Mouse (Mus musculus): Measurements from ENCODE around the gene Tnfrsf8. TPM values are rescaled to one million over a fixed set of nuclear protein-coding genes. Genes with fewer than 3 reads are reported as not detected.

Gene Tnfrsf8
- polyA plus RNA-seq, 1 experiment from 2014 or later, result not detected

- 69% methylated on average over 3 of the region's 3 CpGs for WGBS
These were observed 8.7 kb upstream of the Tnfrsf8 start for GRCm38 (mm10) chr4:145323631-145324030.

GRCm38 (mm10) chr4:145322995-145323627, 8.1 kb upstream of the Tnfrsf8 start:
- H3K4me1 ChIP-seq, result no peaks in the 10 kb centered on the region
- no peak for ATAC-seq (ENCODE audit: low FRiP score, low read depth)
- 0 out of 2 replicates have a peak, but pooled peaks cover 10% of the 10 kb centered on the region for H3K9me3 ChIP-seq
- no peak overlapping the region for H3K4me2 ChIP-seq (replicated peaks)
- H3K9ac ChIP-seq (replicated peaks), result no peak overlapping the region
- 88% methylated on average over 8 of the region's 8 CpGs for WGBS
- H3K27me3 ChIP-seq, result no peaks in the 10 kb centered on the region
- H3K27ac ChIP-seq (replicated peaks), result no peak overlapping the region
- H3K36me3 ChIP-seq, result no peaks in the 10 kb centered on the region
- H3K4me3 ChIP-seq, result no peak overlapping the region

More at GRCm38 (mm10) chr4:145323631-145324030, 8.7 kb upstream of the Tnfrsf8 start:
- Histone ChIP-seq H3K9ac (replicated peaks) (no peak overlapping the region), H3K9me3 (0 out of 2 replicates have a peak, but pooled peaks cover 10% of the 10 kb centered on the region), H3K27me3 (no peaks in the 10 kb centered on the region), H3K36me3 (no peaks in the 10 kb centered on the region), H3K27ac (replicated peaks) (no peak overlapping the region), H3K4me2 (replicated peaks) (no peak overlapping the region), H3K4me3 (no peak overlapping the region), H3K4me1 (no peaks in the 10 kb centered on the region)
- ATAC-seq (ENCODE audit: low FRiP score, low read depth), result no peak

GRCm38 (mm10) chr4:145322211-145322610, 7.2 kb upstream of the Tnfrsf8 start:
- WGBS, result 95% methylated on average over 5 of the region's 5 CpGs
- H3K27me3 ChIP-seq, result no peaks in the 10 kb centered on the region
- H3K9me3 ChIP-seq, result 0 out of 2 replicates have a peak, but pooled peaks cover 10% of the 10 kb centered on the region
- no peak for ATAC-seq (ENCODE audit: low FRiP score, low read depth)
- H3K9ac ChIP-seq (replicated peaks), result no peak overlapping the region
- no peaks in the 10 kb centered on the region for H3K4me1 ChIP-seq
- no peak overlapping the region for H3K4me3 ChIP-seq
- no peak overlapping the region for H3K4me2 ChIP-seq (replicated peaks)
- H3K27ac ChIP-seq (replicated peaks), result no peak overlapping the region
- H3K36me3 ChIP-seq, result no peaks in the 10 kb centered on the region

DNA sequence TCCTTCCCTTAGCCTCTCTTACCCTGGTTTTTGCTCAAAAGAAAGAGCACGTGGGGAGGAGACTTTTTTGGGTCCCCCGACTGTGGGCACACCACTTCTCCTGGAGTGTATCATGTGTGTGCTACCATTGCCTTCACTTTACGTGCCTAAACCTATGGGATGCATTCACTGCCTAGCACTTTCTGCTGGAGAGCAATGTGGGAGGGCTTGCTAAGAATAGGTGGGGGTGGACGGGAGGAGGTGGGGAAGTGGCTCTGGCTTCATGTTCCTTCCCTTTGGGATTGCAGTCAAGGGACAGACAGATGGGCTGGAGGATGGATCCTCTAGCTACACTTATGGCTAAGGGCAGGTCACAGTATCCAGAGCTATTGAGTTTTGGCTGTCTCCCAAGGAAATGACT, 5.7 kb upstream of the Tnfrsf8 start:
- no peak for ATAC-seq (ENCODE audit: low FRiP score, low read depth)
- Histone ChIP-seq H3K4me1 (no peaks in the 10 kb centered on the region), H3K27me3 (peaks cover 4% of the 10 kb centered on the region; the same call in 1 of the 2 replicates), H3K4me3 (no peak overlapping the region), H3K36me3 (no peaks in the 10 kb centered on the region), H3K9ac (replicated peaks) (no peak overlapping the region), H3K4me2 (replicated peaks) (no peak overlapping the region), H3K9me3 (0 out of 2 replicates have a peak, but pooled peaks cover 10% of the 10 kb centered on the region), H3K27ac (replicated peaks) (no peak overlapping the region)
- 79% methylated on average over 4 of the region's 4 CpGs for WGBS

GRCm38 (mm10) chr4:145319274-145320226, 4.6 kb upstream of the Tnfrsf8 start:
- Histone ChIP-seq H3K4me1 (no peaks in the 10 kb centered on the region), H3K36me3 (no peaks in the 10 kb centered on the region), H3K9me3 (0 out of 2 replicates have a peak, but pooled peaks cover 10% of the 10 kb centered on the region), H3K4me2 (replicated peaks) (no peak overlapping the region), H3K27ac (replicated peaks) (no peak overlapping the region), H3K4me3 (no peak overlapping the region), H3K9ac (replicated peaks) (no peak overlapping the region), H3K27me3 (peaks cover 14% of the 10 kb centered on the region)
- no peak for ATAC-seq (ENCODE audit: low FRiP score, low read depth)
- 76% methylated on average over 4 of the region's 4 CpGs for WGBS

DNA sequence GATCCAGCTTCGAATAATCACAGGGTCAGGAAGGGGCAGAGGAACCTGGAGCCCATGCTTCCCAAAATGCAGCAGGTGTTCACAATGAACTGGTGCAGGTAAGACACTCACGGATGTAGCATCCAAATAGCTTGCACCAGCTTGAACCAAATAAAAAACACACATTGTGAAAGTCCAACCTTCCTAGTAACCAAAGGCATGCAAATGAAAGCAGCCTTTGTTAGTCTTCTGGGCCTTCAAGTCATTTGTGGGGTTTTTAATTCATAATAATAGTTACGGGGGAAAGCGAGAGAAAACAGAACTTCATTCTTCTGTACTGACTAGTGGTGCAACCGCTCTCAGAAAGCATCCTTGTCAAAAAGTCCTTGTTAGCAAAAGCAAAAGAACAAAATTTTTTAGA, 1.7 kb upstream of the Tnfrsf8 start:
- no peak overlapping the region for H3K9ac ChIP-seq (replicated peaks)
- peaks cover 21% of the 10 kb centered on the region for H3K27me3 ChIP-seq
- no peak for ATAC-seq (ENCODE audit: low FRiP score, low read depth)
- 0 out of 2 replicates have a peak, but pooled peaks cover 10% of the 10 kb centered on the region for H3K9me3 ChIP-seq
- H3K27ac ChIP-seq (replicated peaks), result no peak overlapping the region
- H3K4me1 ChIP-seq, result no peaks in the 10 kb centered on the region
- no peak overlapping the region for H3K4me2 ChIP-seq (replicated peaks)
- 84% methylated on average over 5 of the region's 5 CpGs for WGBS
- H3K36me3 ChIP-seq, result no peaks in the 10 kb centered on the region
- H3K4me3 ChIP-seq, result no peak overlapping the region

GRCm38 (mm10) chr4:145313966-145314365, 998 bp downstream of the Tnfrsf8 start:
- WGBS, result 88% methylated on average over 4 of the region's 4 CpGs
- H3K9me3 ChIP-seq, result no peaks in the 10 kb centered on the region
- H3K27ac ChIP-seq (replicated peaks), result no peak overlapping the region
- H3K4me1 ChIP-seq, result no peaks in the 10 kb centered on the region
- no peak overlapping the region for H3K4me2 ChIP-seq (replicated peaks)
- ATAC-seq (ENCODE audit: low FRiP score, low read depth), result no peak
- H3K9ac ChIP-seq (replicated peaks), result no peak overlapping the region
- H3K4me3 ChIP-seq, result no peak overlapping the region
- H3K27me3 ChIP-seq, result peaks cover 21% of the 10 kb centered on the region
- no peaks in the 10 kb centered on the region for H3K36me3 ChIP-seq

- H3K4me2 ChIP-seq (replicated peaks), result no peak overlapping the region
- H3K27ac ChIP-seq (replicated peaks), result no peak overlapping the region
- H3K9ac ChIP-seq (replicated peaks), result no peak overlapping the region
- H3K27me3 ChIP-seq, result peaks cover 21% of the 10 kb centered on the region
- H3K9me3 ChIP-seq, result no peaks in the 10 kb centered on the region
- 88% methylated on average over 3 of the region's 3 CpGs for WGBS
- no peak for ATAC-seq (ENCODE audit: low FRiP score, low read depth)
- no peak overlapping the region for H3K4me3 ChIP-seq
- no peaks in the 10 kb centered on the region for H3K36me3 ChIP-seq
- H3K4me1 ChIP-seq, result no peaks in the 10 kb centered on the region
These were observed 1.7 kb downstream of the Tnfrsf8 start for GRCm38 (mm10) chr4:145313256-145313655.

DNA sequence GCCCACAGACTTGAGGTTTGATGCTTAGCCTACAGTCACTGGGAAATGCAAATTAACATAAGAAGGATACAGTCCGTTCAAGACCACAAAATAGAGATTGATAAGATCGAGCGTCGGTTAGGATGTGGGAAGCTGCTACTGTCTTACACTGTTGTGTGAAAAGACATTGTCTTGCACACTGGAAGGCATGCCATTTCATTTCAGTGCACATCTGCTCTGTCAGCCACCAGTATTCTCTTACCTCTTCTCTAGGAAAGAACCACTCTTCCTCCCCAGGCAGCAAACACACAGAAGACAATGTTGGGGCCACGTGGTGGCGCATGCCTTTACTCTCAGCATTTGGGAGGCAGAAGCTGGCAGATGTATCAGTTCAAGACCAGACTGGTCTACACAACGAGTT, 2.4 kb downstream of the Tnfrsf8 start:
- H3K9me3 ChIP-seq, result no peaks in the 10 kb centered on the region
- no peak overlapping the region for H3K9ac ChIP-seq (replicated peaks)
- peaks cover 21% of the 10 kb centered on the region for H3K27me3 ChIP-seq
- 79% methylated on average over 7 of the region's 7 CpGs for WGBS
- H3K36me3 ChIP-seq, result no peaks in the 10 kb centered on the region
- no peak for ATAC-seq (ENCODE audit: low FRiP score, low read depth)
- no peak overlapping the region for H3K27ac ChIP-seq (replicated peaks)
- H3K4me1 ChIP-seq, result no peaks in the 10 kb centered on the region
- H3K4me2 ChIP-seq (replicated peaks), result no peak overlapping the region
- no peak overlapping the region for H3K4me3 ChIP-seq

- H3K4me1 ChIP-seq, result no peaks in the 10 kb centered on the region
- no peaks in the 10 kb centered on the region for H3K9me3 ChIP-seq
- no peak overlapping the region for H3K27ac ChIP-seq (replicated peaks)
- H3K36me3 ChIP-seq, result no peaks in the 10 kb centered on the region
- no peak overlapping the region for H3K4me2 ChIP-seq (replicated peaks)
- H3K9ac ChIP-seq (replicated peaks), result no peak overlapping the region
- no peak for ATAC-seq (ENCODE audit: low FRiP score, low read depth)
- H3K27me3 ChIP-seq, result peaks cover 19% of the 10 kb centered on the region
- WGBS, result 89% methylated on average over 2 of the region's 2 CpGs
- no peak overlapping the region for H3K4me3 ChIP-seq
These were observed 4.1 kb downstream of the Tnfrsf8 start for GRCm38 (mm10) chr4:145310859-145311258.

GRCm38 (mm10) chr4:145306422-145306821, 8.5 kb downstream of the Tnfrsf8 start:
- H3K4me1 ChIP-seq, result no peaks in the 10 kb centered on the region
- no peaks in the 10 kb centered on the region for H3K9me3 ChIP-seq
- no peak overlapping the region for H3K4me2 ChIP-seq (replicated peaks)
- WGBS, result 44% methylated on average over 4 of the region's 4 CpGs
- no peak overlapping the region for H3K9ac ChIP-seq (replicated peaks)
- H3K27me3 ChIP-seq, result no peaks in the 10 kb centered on the region
- no peak overlapping the region for H3K27ac ChIP-seq (replicated peaks)
- no peak for ATAC-seq (ENCODE audit: low FRiP score, low read depth)
- no peak overlapping the region for H3K4me3 ChIP-seq
- no peaks in the 10 kb centered on the region for H3K36me3 ChIP-seq
